Mouse (Mus musculus): ENCODE measurements around the gene Echdc3. TPM values are rescaled to one million over a fixed set of nuclear protein-coding genes. Genes with fewer than 3 reads are reported as not detected.

Echdc3 gene
- 18.1 and 20.6 TPM in 2 replicates for polyA plus RNA-seq (2012; rRNA removed)

GRCm38 (mm10) chr2:6212724-6213511, at the start of gene Echdc3:
Gene Echdc3, minus strand, starts transcription at chr2:6213033.

Other genes starting within 250 kb of the Echdc3 start
- 19.7 and 20.1 TPM in 2 replicates for gene Proser2, start 82.8 kb downstream of the Echdc3 start, polyA plus RNA-seq (2012; rRNA removed)
- 8.9 and 9.5 TPM in 2 replicates for gene Usp6nl, start 109.6 kb upstream of the Echdc3 start, polyA plus RNA-seq (2012; rRNA removed)

All from ovary, adult 2 months (tissue).